Mouse (Mus musculus): ENCODE measurements around the gene Llgl1.

Gene Llgl1

GRCm38 (mm10) chr11:60699524-60700075 lies at the start of gene Llgl1:
Gene Llgl1 (plus strand): TSS chr11:60699723.
- DNase-seq, result peak; percentile 83

GRCm38 (mm10) chr11:60696165-60696564 lies 3.4 kb upstream of the Llgl1 start:
- DNase-seq, result no peak

GRCm38 (mm10) chr11:60697561-60697960 lies 2.0 kb upstream of the Llgl1 start:
- no peak for DNase-seq

GRCm38 (mm10) chr11:60698806-60699523 lies 558 bp upstream of the Llgl1 start:
- DNase-seq, result peak; percentile 61

- DNase-seq, result peak; percentile 5
Observed at GRCm38 (mm10) chr11:60700320-60701185, 1.0 kb downstream of the Llgl1 start.

GRCm38 (mm10) chr11:60701611-60702010 lies 2.1 kb downstream of the Llgl1 start:
- peak; percentile 12 for DNase-seq

- peak; percentile 53 for DNase-seq
Observed at GRCm38 (mm10) chr11:60703131-60703530, 3.6 kb downstream of the Llgl1 start.

- DNase-seq, result peak; percentile 2
Observed at GRCm38 (mm10) chr11:60704023-60704880, 4.7 kb downstream of the Llgl1 start.

- peak; percentile 1 for DNase-seq
Observed at GRCm38 (mm10) chr11:60705255-60705654, 5.7 kb downstream of the Llgl1 start.

- DNase-seq, result peak; percentile 6
Observed at GRCm38 (mm10) chr11:60706076-60706475, 6.6 kb downstream of the Llgl1 start.

- DNase-seq, result no peak
Observed at GRCm38 (mm10) chr11:60706696-60707480, 7.4 kb downstream of the Llgl1 start.

GRCm38 (mm10) chr11:60707672-60708071 lies 8.1 kb downstream of the Llgl1 start:
- peak; percentile 93 for DNase-seq

- no peak for DNase-seq
Observed at GRCm38 (mm10) chr11:60708631-60709030, 9.1 kb downstream of the Llgl1 start.

GRCm38 (mm10) chr11:60709481-60710465 lies 10.2 kb downstream of the Llgl1 start:
- DNase-seq, result peak; percentile 5

GRCm38 (mm10) chr11:60711218-60711617 lies 11.7 kb downstream of the Llgl1 start:
- peak; percentile 3 for DNase-seq

- DNase-seq, result no peak
Observed at GRCm38 (mm10) chr11:60712040-60712439, 12.5 kb downstream of the Llgl1 start.

GRCm38 (mm10) chr11:60712639-60713255 lies 13.2 kb downstream of the Llgl1 start:
- no peak for DNase-seq

- DNase-seq, result no peak
Observed at GRCm38 (mm10) chr11:60715833-60716232, 16.3 kb downstream of the Llgl1 start.

- no peak for DNase-seq
Observed at GRCm38 (mm10) chr11:60719263-60719662, 19.7 kb downstream of the Llgl1 start.
